Mouse (Mus musculus) forebrain, embryonic 12.5 days (tissue): ENCODE data around the gene Cenpp. TPM values are rescaled to one million over a fixed set of nuclear protein-coding genes. Genes with fewer than 3 reads are reported as not detected.
A peak's percentile ranks its signal among the peaks of the same experiment; 100 is the strongest.

Experiments used
- ATAC-seq: fragments of 200-750 bp; cut with Nextera tagmentation; 2 replicates; pipeline ENCODE4 v1.8.0; 2017; ENCODE audit warnings: moderate TSS enrichment; ENCODE audit not compliant: low FRiP score
- H3K27ac ChIP-seq: fragments of 300-500 bp; sonication (generic); 2 replicates; pipeline ENCODE4 v1.5.1; 2016; ENCODE audit warnings: mild to moderate bottlenecking
- H3K27me3 ChIP-seq: fragments of 300-500 bp; sonication (generic); 2 replicates; pipeline ENCODE4 v1.6.1; 2016; ENCODE audit warnings: mild to moderate bottlenecking
- H3K36me3 ChIP-seq: fragments of 300-500 bp; sonication (generic); replicated peaks from 2 replicates; pipeline ENCODE4 v1.6.1; 2016; ENCODE audit warnings: mild to moderate bottlenecking
- H3K4me1 ChIP-seq: fragments of 300-500 bp; sonication (generic); 2 replicates; pipeline ENCODE4 v1.6.1; 2016
- H3K4me2 ChIP-seq: fragments of 300-500 bp; sonication (generic); 2 replicates; pipeline ENCODE4 v1.6.1; 2016; ENCODE audit warnings: mild to moderate bottlenecking, moderate library complexity
- H3K4me3 ChIP-seq: fragments of 300-500 bp; sonication (generic); replicated peaks from 2 replicates; pipeline ENCODE4 v1.5.1; 2016; ENCODE audit warnings: mild to moderate bottlenecking
- H3K9ac ChIP-seq: fragments of 300-500 bp; sonication (generic); 2 replicates; pipeline ENCODE4 v1.6.1; 2016; ENCODE audit warnings: mild to moderate bottlenecking
- H3K9me3 ChIP-seq: fragments of 300-500 bp; sonication (generic); 2 replicates; pipeline ENCODE4 v1.6.1; 2016
- WGBS: fragments of 180-500 bp; shearing (Covaris S2); methylation state at CpG from one replicate; pipeline ENCODE4 v1.1.7; 2016; 5-methylcytosine and 5-hydroxymethylcytosine counted together
- polyA plus RNA-seq: library from polyadenylated mRNA; unstranded; fragments of >200 nt; fragmentation: Nextera tagmentation; extraction: Ambion mirVana; gene quantifications from 2 replicates; pipeline ENCODE4 v1.2.1, GENCODE M21; 2016

Cenpp gene
- polyA plus RNA-seq, 1 experiment from 2014 or later: 30.7 TPM

DNA sequence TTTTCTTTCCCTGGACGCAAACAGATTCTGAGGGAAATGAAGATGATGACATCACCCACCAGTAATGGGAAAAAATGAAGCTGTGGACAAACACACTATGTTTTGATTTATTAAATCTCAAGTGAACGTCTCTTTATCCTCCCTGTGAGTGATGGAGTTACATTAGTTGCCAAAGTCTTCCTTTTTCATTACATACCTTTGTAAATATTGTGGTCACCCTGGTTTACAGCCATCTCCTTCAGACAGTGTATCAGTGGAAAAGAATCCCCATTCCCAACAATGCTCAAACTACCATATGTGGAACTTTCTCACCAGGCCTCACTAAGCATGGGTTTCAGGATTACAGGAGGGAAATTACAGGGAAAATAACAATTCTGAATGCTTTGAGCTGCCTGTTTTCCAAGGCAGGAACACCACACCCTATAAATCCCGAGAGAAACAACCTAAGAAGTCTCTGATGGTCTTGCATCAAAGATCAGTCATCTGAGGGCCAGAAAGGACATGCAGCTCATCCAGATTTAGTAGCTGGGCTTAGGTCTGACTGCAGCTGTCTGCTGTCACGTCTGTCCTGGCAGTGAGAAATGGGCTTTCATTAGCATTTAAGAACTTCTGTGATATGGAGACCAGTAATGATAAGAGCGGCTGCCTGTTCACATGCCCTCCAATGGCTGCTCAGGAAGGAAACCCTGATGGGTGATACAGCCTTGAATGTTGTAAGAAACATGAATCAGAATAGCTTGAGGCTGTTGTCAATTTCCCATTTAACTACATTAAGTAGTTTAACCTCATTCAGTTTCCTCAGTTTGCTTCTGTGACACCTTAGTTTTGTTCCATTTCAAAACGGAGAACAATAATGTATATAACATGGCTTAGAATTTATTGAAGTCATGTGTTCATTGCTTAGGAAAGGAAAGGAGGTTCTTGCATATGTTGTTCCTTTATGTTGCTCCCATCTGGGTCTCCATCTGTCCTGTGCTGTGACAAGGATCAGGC is 159.9 kb downstream of the Cenpp start, which contains the start of gene Tes3-ps:
Gene Tes3-ps, plus strand, starts transcription at position 943 of the 993 bp plus-strand sequence.
- ATAC-seq: no peak
- no peaks in the 10 kb centered on the region for H3K4me1 ChIP-seq
- no peaks in the 10 kb centered on the region for H3K27me3 ChIP-seq
- 86% methylated on average over 6 of the region's 6 CpGs for WGBS
- no peak within 1 kb of the TSS for H3K9ac ChIP-seq
- no peak within 1 kb of the TSS for H3K27ac ChIP-seq
- no peak within 1 kb of the TSS for H3K4me2 ChIP-seq
- H3K36me3 ChIP-seq: no peaks in the 10 kb centered on the region
- no peaks in the 10 kb centered on the region for H3K9me3 ChIP-seq
- no peak within 1 kb of the TSS for H3K4me3 ChIP-seq

DNA sequence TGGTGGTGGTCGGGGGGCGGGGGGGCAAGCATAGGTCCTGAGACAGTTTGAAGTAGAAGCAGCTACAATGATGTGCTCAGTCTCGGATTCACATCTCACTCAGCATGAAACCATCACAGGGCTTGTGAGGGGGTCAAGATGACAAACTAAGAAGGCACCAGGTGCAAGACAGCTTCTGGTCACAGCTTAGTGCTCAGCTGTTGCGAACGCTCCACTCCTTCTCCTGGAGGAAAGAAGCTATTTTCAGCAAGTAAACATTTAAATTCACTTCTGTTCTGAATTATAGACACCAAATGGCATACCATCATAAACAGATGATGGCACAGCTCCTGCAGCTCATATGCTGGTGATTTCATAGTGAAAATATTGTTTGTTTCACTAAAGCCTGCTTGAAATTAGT is 167.2 kb downstream of the Cenpp start:
- Histone ChIP-seq H3K9me3 (no peaks in the 10 kb centered on the region), H3K4me2 (no peak overlapping the region), H3K9ac (no peak overlapping the region), H3K27me3 (no peaks in the 10 kb centered on the region), H3K4me3 (no peak overlapping the region), H3K36me3 (no peaks in the 10 kb centered on the region), H3K4me1 (no peaks in the 10 kb centered on the region), H3K27ac (no peak overlapping the region)
- no peak for ATAC-seq
- WGBS: 91% methylated on average over 5 of the region's 5 CpGs

DNA sequence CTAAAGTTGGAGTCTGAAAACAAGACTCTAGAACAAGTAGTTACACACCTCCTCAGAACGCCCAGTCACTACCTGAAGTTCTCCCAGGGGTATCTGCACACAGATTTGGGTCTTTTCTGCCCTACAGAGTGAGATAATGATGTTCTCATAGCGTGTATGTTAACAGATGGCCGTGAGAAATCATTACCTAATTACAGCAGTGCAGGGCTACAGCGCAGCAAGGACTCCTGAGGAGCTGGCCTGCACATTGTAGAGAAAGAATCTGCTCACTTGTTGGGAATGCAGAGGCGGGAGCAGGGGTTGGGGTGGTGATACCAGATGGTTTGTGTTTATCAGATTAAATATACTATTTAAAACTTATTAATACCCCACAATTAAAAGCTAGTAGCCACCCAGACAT is 172.0 kb downstream of the Cenpp start:
- WGBS: 66% methylated on average over 5 of the region's 5 CpGs
- no peaks in the 10 kb centered on the region for H3K36me3 ChIP-seq
- H3K4me2 ChIP-seq: no peak overlapping the region
- no peak overlapping the region for H3K9ac ChIP-seq
- no peak for ATAC-seq
- no peaks in the 10 kb centered on the region for H3K9me3 ChIP-seq
- no peak overlapping the region for H3K4me3 ChIP-seq
- no peaks in the 10 kb centered on the region for H3K4me1 ChIP-seq
- no peaks in the 10 kb centered on the region for H3K27me3 ChIP-seq
- 0 out of 2 replicates have a peak overlapping the region, but pooled peaks have one; percentile 31 for H3K27ac ChIP-seq

DNA sequence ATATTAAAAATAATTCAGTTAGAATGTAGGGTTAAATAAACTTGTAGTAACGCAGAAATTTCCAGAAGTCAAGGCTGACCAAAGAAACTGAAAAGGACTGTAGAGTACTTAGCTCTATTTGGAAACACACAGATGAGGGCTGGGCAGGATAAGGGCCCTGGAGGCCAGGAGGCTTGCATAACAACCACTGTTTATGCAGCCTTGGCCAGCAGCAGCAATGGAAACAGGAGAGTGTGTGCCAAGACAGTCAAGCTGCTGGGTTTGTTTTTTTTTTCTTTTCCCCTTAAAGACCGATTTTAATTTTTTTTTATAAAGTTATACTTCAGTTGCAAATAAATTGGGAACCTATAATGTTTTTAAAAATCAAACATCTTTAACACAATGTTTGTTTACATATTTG is 172.5 kb downstream of the Cenpp start:
- Histone ChIP-seq H3K9ac (no peak overlapping the region), H3K4me1 (no peaks in the 10 kb centered on the region), H3K27me3 (no peaks in the 10 kb centered on the region), H3K9me3 (no peaks in the 10 kb centered on the region), H3K27ac (no peak overlapping the region), H3K4me3 (no peak overlapping the region), H3K4me2 (no peak overlapping the region), H3K36me3 (no peaks in the 10 kb centered on the region)
- no peak for ATAC-seq
- WGBS: 91% methylated on average over 2 of the region's 2 CpGs

DNA sequence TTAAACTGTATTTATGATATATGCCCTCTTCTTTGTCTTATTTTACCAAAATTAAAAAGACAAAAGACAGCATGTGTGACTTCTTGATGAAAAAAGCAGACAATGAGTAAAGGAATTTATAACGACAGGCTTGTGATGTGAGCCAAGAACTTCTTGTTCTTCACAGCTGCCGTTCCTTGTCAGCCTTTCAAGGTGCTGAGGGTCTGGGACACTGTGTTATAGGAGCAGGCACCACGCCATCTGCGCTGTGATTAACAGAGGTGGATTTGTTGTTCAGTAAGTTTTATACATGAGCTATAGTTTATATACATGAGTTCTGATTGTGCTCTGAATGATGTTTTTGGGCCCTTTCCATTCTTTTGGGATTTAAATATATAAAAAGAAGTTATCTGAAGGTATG is 173.2 kb downstream of the Cenpp start:
- Histone ChIP-seq H3K4me3 (no peak overlapping the region), H3K27ac (no peak overlapping the region), H3K4me2 (no peak overlapping the region), H3K9me3 (no peaks in the 10 kb centered on the region), H3K9ac (no peak overlapping the region), H3K36me3 (no peaks in the 10 kb centered on the region), H3K27me3 (no peaks in the 10 kb centered on the region), H3K4me1 (no peaks in the 10 kb centered on the region)
- WGBS: 84% methylated on average over 4 of the region's 4 CpGs
- ATAC-seq: no peak

DNA sequence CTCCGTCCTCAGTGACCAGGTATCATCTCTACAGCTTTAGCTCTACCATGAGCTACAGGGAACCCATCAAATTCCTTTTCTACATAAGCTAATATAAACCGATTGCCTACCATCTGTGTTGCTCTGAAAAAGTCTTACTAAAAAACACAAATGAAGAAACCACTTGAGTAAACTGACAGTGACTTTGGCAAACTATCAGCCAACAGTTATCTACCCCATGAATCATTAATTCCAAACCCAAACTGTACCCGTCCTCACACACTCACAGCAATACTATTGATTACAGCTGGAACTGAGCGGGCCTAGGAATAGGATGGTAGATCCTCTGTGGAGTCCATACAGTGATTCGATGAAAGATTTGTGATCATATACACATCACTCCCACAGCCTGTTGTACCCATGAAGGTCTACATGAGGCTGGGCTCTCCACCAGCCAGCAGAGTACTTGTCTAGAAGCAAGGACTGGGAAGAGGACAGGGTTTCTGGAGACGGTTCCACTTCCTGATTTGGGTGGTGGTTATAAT is 173.7 kb downstream of the Cenpp start:
- no peaks in the 10 kb centered on the region for H3K27me3 ChIP-seq
- H3K9ac ChIP-seq: no peak overlapping the region
- no peaks in the 10 kb centered on the region for H3K36me3 ChIP-seq
- H3K4me3 ChIP-seq: no peak overlapping the region
- H3K27ac ChIP-seq: no peak overlapping the region
- no peak overlapping the region for H3K4me2 ChIP-seq
- 89% methylated on average over 6 of the region's 6 CpGs for WGBS
- no peaks in the 10 kb centered on the region for H3K9me3 ChIP-seq
- ATAC-seq: no peak
- H3K4me1 ChIP-seq: no peaks in the 10 kb centered on the region

DNA sequence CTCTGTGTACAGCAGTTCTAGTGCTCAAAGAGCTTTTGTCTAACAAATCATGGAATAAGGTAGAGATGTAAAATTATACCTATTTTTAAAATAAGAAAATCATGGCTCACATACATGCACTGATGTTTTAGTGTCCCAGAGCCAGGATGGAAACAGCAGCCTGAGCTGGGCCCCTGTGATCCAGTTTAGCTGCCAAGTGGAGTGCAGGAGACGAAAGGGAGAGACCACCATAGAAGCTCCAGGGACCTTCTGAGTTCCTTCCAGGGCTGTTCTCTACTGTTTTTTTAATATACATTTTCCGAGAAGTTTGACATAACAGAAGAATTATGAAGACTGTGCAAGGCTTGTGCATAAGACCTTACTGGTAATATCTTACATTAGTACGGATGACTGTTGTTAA is 174.7 kb downstream of the Cenpp start:
- no peak for ATAC-seq
- 87% methylated on average over 3 of the region's 3 CpGs for WGBS

DNA sequence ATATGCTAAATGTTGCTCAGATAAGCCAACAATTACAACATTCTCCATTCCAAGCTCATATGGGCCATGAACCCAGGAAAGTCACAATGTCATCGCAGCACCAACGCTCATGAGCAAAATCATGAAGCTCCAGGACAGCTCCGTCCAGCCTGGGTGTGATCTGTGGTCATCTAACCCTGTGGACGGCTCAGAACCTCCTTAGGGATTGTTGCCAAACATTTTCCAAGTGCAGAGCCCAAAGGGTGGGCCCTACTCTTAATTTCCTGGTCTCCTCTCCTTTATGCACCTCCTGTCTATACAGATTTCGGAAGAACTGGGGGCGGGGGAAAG is 179.9 kb downstream of the Cenpp start:
- Histone ChIP-seq H3K36me3 (0 out of 2 replicates have a peak, but pooled peaks cover 2% of the 10 kb centered on the region), H3K4me1 (no peaks in the 10 kb centered on the region), H3K4me2 (no peak overlapping the region), H3K9me3 (no peaks in the 10 kb centered on the region), H3K27ac (no peak overlapping the region), H3K4me3 (no peak overlapping the region), H3K27me3 (no peaks in the 10 kb centered on the region), H3K9ac (no peak overlapping the region)
- 95% methylated on average over 6 of the region's 6 CpGs for WGBS
- ATAC-seq: no peak

More for the DNA sequence above, 174.7 kb downstream of the Cenpp start:
- no peaks in the 10 kb centered on the region for H3K36me3 ChIP-seq
- H3K9ac ChIP-seq: no peak overlapping the region
- H3K27me3 ChIP-seq: no peaks in the 10 kb centered on the region
- no peaks in the 10 kb centered on the region for H3K9me3 ChIP-seq
- H3K4me2 ChIP-seq: no peak overlapping the region
- no peaks in the 10 kb centered on the region for H3K4me1 ChIP-seq
- no peak overlapping the region for H3K4me3 ChIP-seq
- no peak overlapping the region for H3K27ac ChIP-seq

DNA sequence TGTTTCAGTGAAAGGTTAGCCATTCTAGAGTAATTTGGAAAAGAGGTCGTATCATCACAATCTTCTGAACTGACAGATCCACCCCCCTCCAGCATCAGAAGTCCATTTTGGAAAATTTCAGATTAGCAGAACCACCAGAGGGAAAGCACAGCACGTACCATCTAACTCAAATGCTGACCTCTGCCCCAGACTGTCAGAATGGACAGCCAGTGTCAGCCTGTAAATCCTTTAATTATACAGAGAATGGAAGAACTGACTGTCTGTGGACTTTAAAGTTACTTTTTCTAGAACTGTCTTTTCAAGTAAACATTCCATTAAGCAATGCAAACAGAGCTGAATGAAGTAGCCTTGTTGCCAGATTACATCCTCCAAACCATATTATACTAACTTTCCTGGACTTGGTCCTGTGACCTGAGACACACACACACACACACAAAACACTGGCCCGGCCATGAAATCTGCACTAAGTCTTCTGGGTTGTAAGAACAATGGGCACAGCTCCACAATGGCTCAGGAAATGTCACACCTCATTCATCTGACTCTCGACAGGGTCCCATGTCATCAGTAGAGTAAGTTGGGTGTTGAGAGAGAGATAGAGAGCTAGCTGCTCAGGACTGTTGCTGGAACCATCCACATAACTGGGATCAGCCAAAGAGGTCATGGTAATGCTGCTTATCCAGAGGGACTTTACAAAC is 180.5 kb downstream of the Cenpp start:
- no peaks in the 10 kb centered on the region for H3K27me3 ChIP-seq
- ATAC-seq: no peak
- WGBS: 74% methylated on average over 4 of the region's 4 CpGs
- no peak overlapping the region for H3K9ac ChIP-seq
- H3K27ac ChIP-seq: no peak overlapping the region
- 0 out of 2 replicates have a peak, but pooled peaks cover 2% of the 10 kb centered on the region for H3K36me3 ChIP-seq
- H3K4me2 ChIP-seq: no peak overlapping the region
- H3K4me3 ChIP-seq: no peak overlapping the region
- no peaks in the 10 kb centered on the region for H3K4me1 ChIP-seq
- no peaks in the 10 kb centered on the region for H3K9me3 ChIP-seq

DNA sequence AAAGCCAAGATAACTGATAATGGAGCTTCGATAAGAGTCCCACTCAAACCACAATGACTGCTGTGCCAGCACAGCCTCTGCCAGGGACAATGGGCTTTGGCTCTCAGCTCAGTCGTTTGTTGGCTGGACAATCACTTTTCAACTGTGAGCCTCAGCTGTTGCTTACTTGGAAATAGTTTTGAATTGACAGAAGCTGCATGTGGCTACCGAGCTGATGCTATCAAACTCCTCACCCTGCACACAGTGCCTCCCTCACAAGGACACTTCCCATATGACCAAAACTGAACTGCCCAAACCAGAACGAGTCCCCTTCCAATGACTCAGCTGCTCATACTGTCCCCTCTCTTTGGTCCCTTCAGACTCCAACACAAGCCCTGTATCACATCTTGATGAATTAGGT is 181.8 kb downstream of the Cenpp start:
- Histone ChIP-seq H3K4me2 (no peak overlapping the region), H3K27me3 (no peaks in the 10 kb centered on the region), H3K9me3 (no peaks in the 10 kb centered on the region), H3K9ac (no peak overlapping the region), H3K4me3 (no peak overlapping the region), H3K4me1 (no peaks in the 10 kb centered on the region), H3K27ac (no peak overlapping the region), H3K36me3 (0 out of 2 replicates have a peak, but pooled peaks cover 2% of the 10 kb centered on the region)
- WGBS: 81% methylated on average over 4 of the region's 4 CpGs
- ATAC-seq: no peak

DNA sequence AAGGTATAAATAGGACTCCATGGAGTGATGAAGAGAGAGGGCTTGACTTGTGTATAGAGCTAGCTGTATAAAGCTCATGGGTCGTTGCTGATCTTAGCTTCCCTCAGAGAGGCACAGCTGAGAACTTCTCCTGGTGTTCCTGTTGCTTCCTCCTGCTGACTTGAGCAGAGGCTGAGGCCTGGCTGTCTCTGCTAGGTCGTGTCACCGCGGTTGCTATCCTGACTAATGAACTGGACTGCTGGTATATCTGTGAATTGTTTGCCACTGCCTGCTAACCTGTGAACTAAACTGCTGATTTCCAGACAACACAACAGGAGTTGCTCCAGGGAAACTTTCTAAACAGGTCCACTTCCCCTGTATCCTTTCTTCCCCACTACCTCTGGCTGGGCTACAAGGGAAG is 182.3 kb downstream of the Cenpp start:
- H3K9me3 ChIP-seq: no peaks in the 10 kb centered on the region
- ATAC-seq: no peak
- H3K4me2 ChIP-seq: no peak overlapping the region
- H3K36me3 ChIP-seq: peaks cover 5% of the 10 kb centered on the region; the same call in 1 of the 2 replicates
- H3K9ac ChIP-seq: no peak overlapping the region
- H3K27ac ChIP-seq: no peak overlapping the region
- no peaks in the 10 kb centered on the region for H3K27me3 ChIP-seq
- no peak overlapping the region for H3K4me3 ChIP-seq
- no peaks in the 10 kb centered on the region for H3K4me1 ChIP-seq
- 93% methylated on average over 4 of the region's 4 CpGs for WGBS

DNA sequence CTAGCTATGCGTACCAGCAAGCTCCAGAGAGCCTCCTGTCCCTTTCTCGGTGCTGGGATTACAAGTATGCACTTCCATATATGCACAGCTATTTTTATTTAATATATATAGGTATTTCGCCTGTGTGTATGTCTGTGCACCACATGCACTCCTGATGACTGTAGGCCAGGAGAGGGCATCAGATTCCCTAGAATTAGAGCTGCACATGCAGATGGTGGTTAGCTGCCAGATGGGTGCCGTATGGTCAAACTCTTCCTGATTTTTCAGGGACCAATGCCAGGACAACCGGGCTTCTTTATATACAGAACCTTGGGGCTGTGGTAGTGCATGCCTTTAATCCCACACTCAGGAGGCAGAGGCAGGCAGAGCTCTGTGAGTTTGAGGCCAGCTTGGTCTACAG is 183.6 kb downstream of the Cenpp start:
- no peaks in the 10 kb centered on the region for H3K9me3 ChIP-seq
- H3K27me3 ChIP-seq: no peaks in the 10 kb centered on the region
- ATAC-seq: no peak
- H3K4me3 ChIP-seq: no peak overlapping the region
- no peak overlapping the region for H3K4me2 ChIP-seq
- H3K36me3 ChIP-seq: peaks cover 18% of the 10 kb centered on the region
- H3K4me1 ChIP-seq: no peaks in the 10 kb centered on the region
- 96% methylated on average over 5 of the region's 5 CpGs for WGBS
- H3K9ac ChIP-seq: no peak overlapping the region
- H3K27ac ChIP-seq: no peak overlapping the region
